Mouse (Mus musculus): ENCODE measurements around the gene Elavl3. TPM values are rescaled to one million over a fixed set of nuclear protein-coding genes. Genes with fewer than 3 reads are reported as not detected.

Elavl3 gene
- polyA plus RNA-seq, 1 experiment from 2014 or later = 0.14 TPM

GRCm38 (mm10) chr9:22037826-22038225, 14.0 kb downstream of the Elavl3 start:
- WGBS = 71% methylated on average over 10 of the region's 10 CpGs
- no peak for ATAC-seq (replicated peaks; ENCODE audit: insufficient number of reproducible peaks, insufficient read depth, low FRiP score, low read depth)
- Histone ChIP-seq H3K27ac (no peak overlapping the region), H3K4me3 (no peak overlapping the region), H3K4me2 (no peak overlapping the region), H3K27me3 (no peaks in the 10 kb centered on the region), H3K36me3 (no peaks in the 10 kb centered on the region), H3K4me1 (replicated peaks) (no peaks in the 10 kb centered on the region), H3K9me3 (replicated peaks) (no peaks in the 10 kb centered on the region), H3K9ac (no peak overlapping the region)

GRCm38 (mm10) chr9:22035300-22036044, 16.4 kb downstream of the Elavl3 start:
- no peak overlapping the region for H3K4me3 ChIP-seq
- WGBS = 61% methylated on average over 6 of the region's 6 CpGs
- no peaks in the 10 kb centered on the region for H3K36me3 ChIP-seq
- no peaks in the 10 kb centered on the region for H3K27me3 ChIP-seq
- no peak for ATAC-seq (replicated peaks; ENCODE audit: insufficient number of reproducible peaks, insufficient read depth, low FRiP score, low read depth)
- no peaks in the 10 kb centered on the region for H3K9me3 ChIP-seq (replicated peaks)
- no peak overlapping the region for H3K4me2 ChIP-seq
- no peak overlapping the region for H3K9ac ChIP-seq
- H3K27ac ChIP-seq = no peak overlapping the region
- H3K4me1 ChIP-seq (replicated peaks) = no peaks in the 10 kb centered on the region

DNA sequence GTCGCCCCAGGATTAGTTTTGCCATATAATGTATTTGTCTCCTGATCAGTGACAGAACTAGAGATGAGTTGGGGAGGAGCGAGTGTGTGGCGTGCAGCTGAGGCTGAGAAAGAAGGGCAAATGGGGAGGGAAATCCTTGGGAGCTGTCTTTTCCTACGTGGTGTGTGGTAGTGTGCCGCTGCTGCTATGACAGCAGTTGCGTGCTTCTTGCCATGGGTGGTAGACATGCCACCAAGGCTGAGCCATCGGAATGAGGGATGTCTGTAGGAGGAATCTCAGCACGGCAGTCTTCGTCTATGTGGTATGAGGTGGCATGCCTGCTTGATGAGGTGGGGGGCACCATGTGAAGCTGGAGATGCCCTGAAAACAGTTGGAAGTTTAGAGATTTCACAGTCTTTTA, 21.4 kb downstream of the Elavl3 start:
- WGBS = 83% methylated on average over 9 of the region's 9 CpGs
- ATAC-seq (replicated peaks; ENCODE audit: insufficient number of reproducible peaks, insufficient read depth, low FRiP score, low read depth) = no peak

GRCm38 (mm10) chr9:22028467-22028866, 23.4 kb downstream of the Elavl3 start:
- ATAC-seq (replicated peaks; ENCODE audit: insufficient number of reproducible peaks, insufficient read depth, low FRiP score, low read depth) = no peak
- WGBS = 44% methylated on average over 7 of the region's 7 CpGs
- H3K27me3 ChIP-seq = no peaks in the 10 kb centered on the region
- H3K27ac ChIP-seq = no peak overlapping the region
- no peaks in the 10 kb centered on the region for H3K4me1 ChIP-seq (replicated peaks)
- no peaks in the 10 kb centered on the region for H3K36me3 ChIP-seq
- H3K9me3 ChIP-seq (replicated peaks) = no peaks in the 10 kb centered on the region
- no peak overlapping the region for H3K4me3 ChIP-seq
- H3K9ac ChIP-seq = no peak overlapping the region
- no peak overlapping the region for H3K4me2 ChIP-seq

More for the DNA sequence above, 21.4 kb downstream of the Elavl3 start:
- Histone ChIP-seq H3K9me3 (replicated peaks) (no peaks in the 10 kb centered on the region), H3K4me3 (no peak overlapping the region), H3K9ac (no peak overlapping the region), H3K4me2 (no peak overlapping the region), H3K27ac (no peak overlapping the region), H3K4me1 (replicated peaks) (no peaks in the 10 kb centered on the region), H3K27me3 (no peaks in the 10 kb centered on the region), H3K36me3 (no peaks in the 10 kb centered on the region)

- Histone ChIP-seq H3K9ac (no peak overlapping the region), H3K9me3 (replicated peaks) (no peaks in the 10 kb centered on the region), H3K36me3 (no peaks in the 10 kb centered on the region), H3K27ac (no peak overlapping the region), H3K27me3 (no peaks in the 10 kb centered on the region), H3K4me3 (no peak overlapping the region), H3K4me2 (no peak overlapping the region), H3K4me1 (replicated peaks) (no peaks in the 10 kb centered on the region)
- ATAC-seq (replicated peaks; ENCODE audit: insufficient number of reproducible peaks, insufficient read depth, low FRiP score, low read depth) = no peak
- WGBS = 54% methylated on average over 8 of the region's 8 CpGs
Measured at GRCm38 (mm10) chr9:22024592-22024991, 27.2 kb downstream of the Elavl3 start.

DNA sequence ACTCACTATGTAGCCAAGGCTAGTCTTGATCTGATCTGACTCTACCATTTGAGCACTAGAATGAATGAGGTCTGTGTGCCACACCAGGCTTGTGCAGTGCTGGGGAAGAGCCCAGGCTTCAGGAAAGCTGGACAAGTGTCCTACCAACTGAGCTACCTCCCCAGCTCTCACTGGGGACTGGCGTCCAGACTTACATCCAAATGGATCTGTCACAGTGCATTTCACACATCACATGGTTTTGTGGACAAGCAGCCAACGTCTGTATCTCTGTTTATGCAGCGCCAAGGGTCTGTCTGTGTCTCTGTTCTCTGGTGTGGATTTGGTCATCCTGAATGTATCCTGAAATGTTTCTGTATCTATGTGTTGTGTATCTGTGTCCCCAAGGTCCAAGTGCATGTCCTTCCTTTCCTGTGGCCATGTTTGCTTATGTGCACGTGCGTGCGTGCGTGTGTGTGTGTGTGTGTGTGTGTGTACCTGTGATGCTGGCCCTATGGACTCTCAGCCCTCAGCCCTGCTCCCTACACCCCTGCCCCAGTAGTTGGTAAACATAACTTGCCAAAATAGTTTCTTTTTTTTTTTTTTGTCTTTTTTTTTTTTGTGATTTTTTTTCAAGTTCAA, 34.5 kb downstream of the Elavl3 start:
- no peak overlapping the region for H3K27ac ChIP-seq
- H3K27me3 ChIP-seq = no peaks in the 10 kb centered on the region
- peaks cover 21% of the 10 kb centered on the region for H3K36me3 ChIP-seq
- no peak for ATAC-seq (replicated peaks; ENCODE audit: insufficient number of reproducible peaks, insufficient read depth, low FRiP score, low read depth)
- H3K4me1 ChIP-seq (replicated peaks) = no peaks in the 10 kb centered on the region
- H3K4me2 ChIP-seq = no peak overlapping the region
- WGBS = 66% methylated on average over 7 of the region's 7 CpGs
- no peaks in the 10 kb centered on the region for H3K9me3 ChIP-seq (replicated peaks)
- H3K4me3 ChIP-seq = no peak overlapping the region
- H3K9ac ChIP-seq = no peak overlapping the region

GRCm38 (mm10) chr9:22016245-22016644, 35.6 kb downstream of the Elavl3 start:
- Histone ChIP-seq H3K4me1 (replicated peaks) (no peaks in the 10 kb centered on the region), H3K27ac (no peak overlapping the region)
- ATAC-seq (replicated peaks; ENCODE audit: insufficient number of reproducible peaks, insufficient read depth, low FRiP score, low read depth) = no peak

DNA sequence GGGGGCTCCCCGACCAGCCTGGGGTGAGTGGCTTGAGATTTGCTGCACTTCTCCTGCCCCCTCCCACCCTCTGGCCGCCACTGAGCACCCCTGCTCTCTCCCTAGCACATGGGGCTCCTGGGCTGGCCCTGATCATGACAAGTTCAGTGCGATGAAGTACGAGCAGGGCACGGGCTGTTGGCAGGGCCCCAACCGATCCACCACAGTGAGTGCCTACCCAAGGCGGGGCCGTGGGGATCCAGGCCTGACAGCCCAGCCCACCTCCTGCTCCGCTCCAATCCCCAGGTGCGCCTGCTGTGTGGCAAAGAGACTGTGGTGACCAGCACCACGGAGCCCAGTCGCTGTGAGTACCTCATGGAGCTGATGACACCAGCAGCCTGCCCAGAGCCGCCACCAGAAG, 39.1 kb downstream of the Elavl3 start:
- no peaks in the 10 kb centered on the region for H3K4me1 ChIP-seq (replicated peaks)
- no peaks in the 10 kb centered on the region for H3K9me3 ChIP-seq (replicated peaks)
- H3K27me3 ChIP-seq = no peaks in the 10 kb centered on the region
- no peak overlapping the region for H3K4me2 ChIP-seq
- peaks cover 66% of the 10 kb centered on the region for H3K36me3 ChIP-seq
- no peak for ATAC-seq (replicated peaks; ENCODE audit: insufficient number of reproducible peaks, insufficient read depth, low FRiP score, low read depth)
- no peak overlapping the region for H3K4me3 ChIP-seq
- H3K27ac ChIP-seq = no peak overlapping the region
- WGBS = 91% methylated on average over 13 of the region's 13 CpGs
- H3K9ac ChIP-seq = no peak overlapping the region

More at GRCm38 (mm10) chr9:22016245-22016644, 35.6 kb downstream of the Elavl3 start:
- Histone ChIP-seq H3K36me3 (peaks cover 32% of the 10 kb centered on the region), H3K27me3 (no peaks in the 10 kb centered on the region), H3K4me2 (no peak overlapping the region), H3K9ac (no peak overlapping the region), H3K4me3 (no peak overlapping the region), H3K9me3 (replicated peaks) (no peaks in the 10 kb centered on the region)
- WGBS = 71% methylated on average over 10 of the region's 10 CpGs

DNA sequence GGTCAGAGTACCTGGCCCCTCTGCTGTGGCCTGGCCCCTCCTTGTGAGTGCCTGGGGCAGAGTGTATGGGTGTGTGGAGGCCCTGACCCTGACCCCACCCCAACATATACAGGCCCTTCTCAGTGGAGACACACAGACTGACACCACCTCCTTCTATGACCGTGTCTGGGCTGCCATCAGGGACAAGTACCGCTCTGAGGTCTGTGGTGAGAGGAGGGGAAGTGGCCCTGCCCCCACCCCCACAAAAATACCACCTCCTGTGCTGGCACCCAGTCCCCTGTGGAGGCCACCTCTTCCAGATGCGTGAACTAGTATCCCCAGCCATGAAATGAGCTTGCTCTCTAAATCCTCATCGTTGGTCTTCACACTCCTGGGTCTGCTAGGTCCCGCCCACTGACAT, 40.8 kb downstream of the Elavl3 start:
- no peaks in the 10 kb centered on the region for H3K9me3 ChIP-seq (replicated peaks)
- ATAC-seq (replicated peaks; ENCODE audit: insufficient number of reproducible peaks, insufficient read depth, low FRiP score, low read depth) = no peak
- 82% methylated on average over 5 of the region's 5 CpGs for WGBS

DNA sequence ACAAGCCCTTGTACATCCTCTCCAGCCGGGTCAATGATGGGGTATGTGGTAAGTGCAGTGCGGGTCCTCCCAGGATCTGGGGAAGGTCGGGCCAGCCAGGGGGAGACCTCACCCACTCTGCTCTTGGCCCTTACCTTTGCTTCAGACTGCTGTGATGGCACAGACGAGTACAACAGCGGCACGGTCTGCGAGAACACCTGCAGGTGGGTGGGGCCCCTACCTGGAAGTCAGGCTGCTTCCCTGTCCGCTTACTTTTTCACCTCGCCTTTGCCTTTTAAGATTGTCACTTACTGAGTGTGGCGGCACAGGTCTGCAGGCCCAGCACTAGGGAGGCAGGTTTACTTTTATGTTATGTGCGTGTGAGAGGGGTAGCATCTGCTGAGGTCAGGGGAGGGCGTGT, 47.3 kb downstream of the Elavl3 start:
- peaks cover 17% of the 10 kb centered on the region for H3K4me1 ChIP-seq (replicated peaks)
- H3K4me2 ChIP-seq = no peak overlapping the region
- H3K9me3 ChIP-seq (replicated peaks) = no peaks in the 10 kb centered on the region
- no peak for ATAC-seq (replicated peaks; ENCODE audit: insufficient number of reproducible peaks, insufficient read depth, low FRiP score, low read depth)
- peaks cover 2% of the 10 kb centered on the region for H3K27me3 ChIP-seq
- H3K9ac ChIP-seq = no peak overlapping the region
- WGBS = 94% methylated on average over 12 of the region's 12 CpGs
- H3K36me3 ChIP-seq = peaks cover 44% of the 10 kb centered on the region
- H3K27ac ChIP-seq = no peak overlapping the region
- no peak overlapping the region for H3K4me3 ChIP-seq

More for the DNA sequence above, 40.8 kb downstream of the Elavl3 start:
- H3K27ac ChIP-seq = no peak overlapping the region
- H3K27me3 ChIP-seq = no peaks in the 10 kb centered on the region
- H3K4me2 ChIP-seq = no peak overlapping the region
- peaks cover 76% of the 10 kb centered on the region for H3K36me3 ChIP-seq
- H3K4me1 ChIP-seq (replicated peaks) = no peaks in the 10 kb centered on the region
- H3K4me3 ChIP-seq = no peak overlapping the region
- no peak overlapping the region for H3K9ac ChIP-seq

GRCm38 (mm10) chr9:22003163-22003554, 48.7 kb downstream of the Elavl3 start:
- Histone ChIP-seq H3K36me3 (peaks cover 30% of the 10 kb centered on the region), H3K4me2 (peak overlapping the region; percentile 83), H3K9me3 (replicated peaks) (no peaks in the 10 kb centered on the region), H3K4me3 (peak overlapping the region; percentile 72), H3K27ac (peak overlapping the region; percentile 75), H3K27me3 (peaks cover 9% of the 10 kb centered on the region), H3K9ac (peak overlapping the region; percentile 61), H3K4me1 (replicated peaks) (peaks cover 17% of the 10 kb centered on the region)
- ATAC-seq (replicated peaks; ENCODE audit: insufficient number of reproducible peaks, insufficient read depth, low FRiP score, low read depth) = no peak
- under 1% methylated on average over 18 of the region's 18 CpGs for WGBS
